Mouse (Mus musculus): Measurements from ENCODE around the gene Tmpo. TPM values are rescaled to one million over a fixed set of nuclear protein-coding genes. Genes with fewer than 3 reads are reported as not detected.

Gene Tmpo
- polyA plus RNA-seq, 2 experiments: 239 to 340 TPM

GRCm38 (mm10) chr10:91171041-91171440 is 10.1 kb downstream of the Tmpo start:
- H3K4me2 ChIP-seq (replicated peaks; ENCODE audit: low read depth, low read length, severe bottlenecking): peak overlapping the region; percentile 59
- no peaks in the 10 kb centered on the region for H3K36me3 ChIP-seq (ENCODE audit: control insufficient read depth, insufficient read depth, low read length)
- peak; percentile 35 for ATAC-seq (ENCODE audit: low FRiP score, low read depth)
- peak overlapping the region; percentile 97 for H3K4me3 ChIP-seq (replicated peaks; ENCODE audit: low read length)
- no peak for TF ChIP-seq POLR2A (IDR thresholded peaks at IDR 0.05; ENCODE audit: borderline replicate concordance, extremely low read depth, insufficient read depth, insufficient read length)
- no peak for DNase-seq (ENCODE audit: low spot score)
- no peaks in the 10 kb centered on the region for H3K9me3 ChIP-seq (ENCODE audit: control insufficient read depth, low read length)
- 0% methylated on average over 12 of the region's 59 CpGs for whole genome bisulfite sequencing
- peaks cover 18% of the 10 kb centered on the region for H3K4me1 ChIP-seq (ENCODE audit: control insufficient read depth, insufficient read depth, low read length)
- no peaks in the 10 kb centered on the region for H3K27me3 ChIP-seq (ENCODE audit: control insufficient read depth, insufficient read depth, low read length)
- H3K9ac ChIP-seq (ENCODE audit: low read depth, low read length, severe bottlenecking): peak overlapping the region; percentile 100
- peak overlapping the region; percentile 100 for H3K27ac ChIP-seq (replicated peaks; ENCODE audit: low read depth, low read length)

DNA sequence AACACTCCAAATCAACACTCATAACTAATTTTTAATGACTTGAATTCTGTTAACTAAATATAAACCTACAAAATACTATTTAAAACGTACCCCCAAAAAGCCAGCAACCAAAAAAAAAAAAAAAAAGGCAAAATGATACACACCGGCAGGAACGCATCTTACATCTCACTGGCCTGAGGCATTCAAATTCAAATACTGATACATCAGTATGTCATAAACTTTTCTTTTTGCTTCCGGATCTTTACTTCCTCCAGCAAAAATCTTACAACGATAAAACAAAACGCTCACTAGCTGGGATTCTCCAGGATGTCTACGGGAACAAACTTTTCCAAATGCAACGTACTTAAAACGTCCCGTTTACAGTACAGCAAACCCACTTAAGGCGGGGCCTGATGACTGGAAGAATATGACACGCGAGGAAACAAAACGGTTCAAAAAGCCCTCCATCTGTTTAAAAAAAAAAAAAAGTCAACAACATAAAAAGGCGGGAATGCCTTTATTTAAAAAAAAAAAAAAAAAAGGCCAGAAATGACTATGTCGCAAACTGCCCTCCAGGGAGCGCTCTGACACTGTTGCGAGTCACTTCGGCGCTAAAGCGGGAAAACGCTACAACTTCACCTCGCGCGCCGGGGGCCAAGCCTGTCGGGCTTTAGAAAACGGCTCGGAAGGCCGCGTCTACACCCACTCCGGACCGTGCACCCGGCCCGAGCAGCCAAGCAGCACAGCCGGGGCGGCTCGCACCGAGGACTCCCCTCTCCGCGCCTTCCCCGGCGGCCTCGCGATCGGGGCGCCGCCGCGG is 10.8 kb downstream of the Tmpo start:
- H3K4me1 ChIP-seq (ENCODE audit: control insufficient read depth, insufficient read depth, low read length): peaks cover 18% of the 10 kb centered on the region
- ATAC-seq (ENCODE audit: low FRiP score, low read depth): peak; percentile 24
- H3K9ac ChIP-seq (ENCODE audit: low read depth, low read length, severe bottlenecking): peak overlapping the region; percentile 100
- peak overlapping the region; percentile 59 for H3K4me2 ChIP-seq (replicated peaks; ENCODE audit: low read depth, low read length, severe bottlenecking)
- peak overlapping the region; percentile 100 for H3K27ac ChIP-seq (replicated peaks; ENCODE audit: low read depth, low read length)
- under 1% methylated on average over 34 of the region's 50 CpGs for WGBS
- H3K4me3 ChIP-seq (replicated peaks; ENCODE audit: low read length): peak overlapping the region; percentile 97
- TF ChIP-seq POLR2A (IDR thresholded peaks at IDR 0.05; ENCODE audit: borderline replicate concordance, extremely low read depth, insufficient read depth, insufficient read length): peak; percentile 78; the same call in 1 of the 2 replicates
- no peaks in the 10 kb centered on the region for H3K9me3 ChIP-seq (ENCODE audit: control insufficient read depth, low read length)
- DNase-seq (ENCODE audit: low spot score): peak; percentile 97
- no peaks in the 10 kb centered on the region for H3K27me3 ChIP-seq (ENCODE audit: control insufficient read depth, insufficient read depth, low read length)
- peaks cover 6% of the 10 kb centered on the region for H3K36me3 ChIP-seq (ENCODE audit: control insufficient read depth, insufficient read depth, low read length)

GRCm38 (mm10) chr10:91169414-91170065 is 11.6 kb downstream of the Tmpo start:
- 38% methylated on average over 17 of the region's 17 CpGs for WGBS
- H3K27ac ChIP-seq (replicated peaks; ENCODE audit: low read depth, low read length): peak overlapping the region; percentile 100
- TF ChIP-seq POLR2A (IDR thresholded peaks at IDR 0.05; ENCODE audit: borderline replicate concordance, extremely low read depth, insufficient read depth, insufficient read length): no peak

DNA sequence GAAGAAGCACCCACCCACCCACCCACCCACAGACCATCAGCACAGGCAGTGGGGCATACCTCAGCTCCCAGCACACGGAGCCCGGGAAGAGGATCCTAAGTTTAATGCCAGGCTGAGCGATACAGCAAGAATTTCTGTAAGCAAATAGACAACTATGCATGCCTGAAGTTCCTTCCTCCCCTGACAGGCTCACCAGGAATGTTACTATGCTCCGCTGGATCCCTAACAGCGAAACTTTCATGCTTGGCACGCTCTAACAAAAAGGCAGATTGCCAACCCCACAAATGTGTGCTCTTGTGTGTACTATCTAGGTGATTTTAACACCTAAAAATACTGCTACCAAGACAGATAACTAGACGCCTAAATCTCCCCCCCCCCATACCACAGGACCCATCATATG is 13.8 kb downstream of the Tmpo start:
- H3K9me3 ChIP-seq (ENCODE audit: control insufficient read depth, low read length): no peaks in the 10 kb centered on the region
- no peak overlapping the region for H3K27ac ChIP-seq (replicated peaks; ENCODE audit: low read depth, low read length)
- H3K27me3 ChIP-seq (ENCODE audit: control insufficient read depth, insufficient read depth, low read length): no peaks in the 10 kb centered on the region
- ATAC-seq (ENCODE audit: low FRiP score, low read depth) (no peak), DNase-seq (ENCODE audit: low spot score) (peak; percentile 45)
- WGBS: 49% methylated on average over 7 of the region's 7 CpGs
- H3K9ac ChIP-seq (ENCODE audit: low read depth, low read length, severe bottlenecking): no peak overlapping the region
- H3K4me3 ChIP-seq (replicated peaks; ENCODE audit: low read length): peak overlapping the region; percentile 4; the same call in 1 of the 2 replicates
- H3K36me3 ChIP-seq (ENCODE audit: control insufficient read depth, insufficient read depth, low read length): peaks cover 33% of the 10 kb centered on the region
- peaks cover 18% of the 10 kb centered on the region for H3K4me1 ChIP-seq (ENCODE audit: control insufficient read depth, insufficient read depth, low read length)
- no peak for TF ChIP-seq POLR2A (IDR thresholded peaks at IDR 0.05; ENCODE audit: borderline replicate concordance, extremely low read depth, insufficient read depth, insufficient read length)
- peak overlapping the region; percentile 2 for H3K4me2 ChIP-seq (replicated peaks; ENCODE audit: low read depth, low read length, severe bottlenecking)

More at GRCm38 (mm10) chr10:91169414-91170065, 11.6 kb downstream of the Tmpo start:
- DNase-seq (ENCODE audit: low spot score) (no peak), ATAC-seq (ENCODE audit: low FRiP score, low read depth) (no peak)
- Histone ChIP-seq H3K9me3 (ENCODE audit: control insufficient read depth, low read length) (no peaks in the 10 kb centered on the region), H3K4me1 (ENCODE audit: control insufficient read depth, insufficient read depth, low read length) (peaks cover 18% of the 10 kb centered on the region), H3K27me3 (ENCODE audit: control insufficient read depth, insufficient read depth, low read length) (no peaks in the 10 kb centered on the region), H3K9ac (ENCODE audit: low read depth, low read length, severe bottlenecking) (peak overlapping the region; percentile 100), H3K4me3 (replicated peaks; ENCODE audit: low read length) (peak overlapping the region; percentile 97), H3K4me2 (replicated peaks; ENCODE audit: low read depth, low read length, severe bottlenecking) (peak overlapping the region; percentile 59), H3K36me3 (ENCODE audit: control insufficient read depth, insufficient read depth, low read length) (peaks cover 13% of the 10 kb centered on the region)

DNA sequence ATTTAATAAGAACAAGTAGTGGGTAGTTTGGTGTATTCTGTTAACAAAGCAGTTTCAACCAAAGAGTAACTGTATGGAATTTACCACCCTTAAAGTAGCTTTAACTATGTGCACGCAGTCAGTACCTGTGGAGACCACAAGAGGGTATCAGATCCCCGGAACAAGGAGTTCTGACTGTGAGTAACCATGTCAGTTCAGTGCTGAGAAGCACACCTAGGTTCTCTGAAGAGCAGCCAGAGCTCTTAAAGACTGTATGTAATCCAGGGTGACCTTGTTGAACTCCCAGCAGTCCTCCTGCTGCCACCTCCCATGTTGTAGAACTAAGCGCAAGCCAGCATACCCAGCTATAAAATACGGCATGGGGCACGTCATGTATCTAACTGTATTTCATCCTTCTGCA is 14.2 kb downstream of the Tmpo start:
- H3K4me3 ChIP-seq (replicated peaks; ENCODE audit: low read length): 0 out of 2 replicates have a peak overlapping the region, but pooled peaks have one; percentile 4
- 49% methylated on average over 5 of the region's 5 CpGs for WGBS
- H3K9me3 ChIP-seq (ENCODE audit: control insufficient read depth, low read length): no peaks in the 10 kb centered on the region
- no peak for ATAC-seq (ENCODE audit: low FRiP score, low read depth)
- 0 out of 2 replicates have a peak overlapping the region, but pooled peaks have one; percentile 19 for H3K27ac ChIP-seq (replicated peaks; ENCODE audit: low read depth, low read length)
- no peaks in the 10 kb centered on the region for H3K27me3 ChIP-seq (ENCODE audit: control insufficient read depth, insufficient read depth, low read length)
- TF ChIP-seq POLR2A (IDR thresholded peaks at IDR 0.05; ENCODE audit: borderline replicate concordance, extremely low read depth, insufficient read depth, insufficient read length): no peak
- peaks cover 18% of the 10 kb centered on the region for H3K4me1 ChIP-seq (ENCODE audit: control insufficient read depth, insufficient read depth, low read length)
- peak overlapping the region; percentile 2 for H3K4me2 ChIP-seq (replicated peaks; ENCODE audit: low read depth, low read length, severe bottlenecking)
- no peak overlapping the region for H3K9ac ChIP-seq (ENCODE audit: low read depth, low read length, severe bottlenecking)
- H3K36me3 ChIP-seq (ENCODE audit: control insufficient read depth, insufficient read depth, low read length): peaks cover 37% of the 10 kb centered on the region
- DNase-seq (ENCODE audit: low spot score): peak; percentile 65

Data from limb, embryonic 14.5 days (tissue).